Mouse (Mus musculus) lung, postnatal 0 days (tissue): ENCODE measurements at regions not wholly inside any gene's neighbourhood (a gene's known extent, or its start where the extent isn't known, plus 50 kb on each side); places are given as distances from the start of the nearest gene placed in this dataset.

ENCODE experiments used
- ATAC-seq: fragments of 200-750 bp; cut with Nextera tagmentation; 2 replicates; pipeline ENCODE4 v1.8.0; 2017; ENCODE audit warnings: moderate library complexity
- DNase-seq: peaks from one replicate; pipeline ENCODE4 v3.0.0-alpha.2; 2016; ENCODE audit warnings: low spot score
- H3K27ac ChIP-seq: fragments of 300-500 bp; sonication (generic); 2 replicates; pipeline ENCODE4 v1.5.1; 2014; ENCODE audit warnings: antibody characterized with exemption, mild to moderate bottlenecking, low read length, mixed read lengths
- H3K27me3 ChIP-seq: fragments of 300-500 bp; sonication (generic); replicated peaks from 2 replicates; pipeline ENCODE4 v1.6.1; 2014; ENCODE audit warnings: low read length, mixed read lengths; ENCODE audit not compliant: insufficient read depth
- H3K36me3 ChIP-seq: fragments of 300-500 bp; sonication (generic); 2 replicates; pipeline ENCODE4 v1.6.1; 2014; ENCODE audit warnings: low read length, mixed read lengths; ENCODE audit not compliant: insufficient read depth
- H3K4me1 ChIP-seq: fragments of 300-500 bp; sonication (generic); 2 replicates; pipeline ENCODE4 v1.6.1; 2014; ENCODE audit warnings: antibody characterized with exemption, low read depth, low read length, mixed read lengths; ENCODE audit not compliant: insufficient read depth
- H3K4me2 ChIP-seq: fragments of 300-500 bp; sonication (generic); replicated peaks from 2 replicates; pipeline ENCODE4 v1.6.1; 2014; ENCODE audit warnings: low read depth, mild to moderate bottlenecking, low read length, moderate library complexity, mixed read lengths
- H3K4me3 ChIP-seq: fragments of 300-500 bp; sonication (generic); 2 replicates; pipeline ENCODE4 v1.5.1; 2014; ENCODE audit warnings: low read depth, low read length
- H3K9ac ChIP-seq: fragments of 300-500 bp; sonication (generic); replicated peaks from 2 replicates; pipeline ENCODE4 v1.6.1; 2014; ENCODE audit warnings: low read depth, mild to moderate bottlenecking
- H3K9me3 ChIP-seq: fragments of 300-500 bp; sonication (generic); 2 replicates; pipeline ENCODE4 v1.6.1; 2016; ENCODE audit warnings: low read length, mixed read lengths
- CTCF ChIP-seq: IDR thresholded peaks from 2 replicates; pipeline ENCODE4 v1.5.1; 2016; ENCODE audit warnings: antibody characterized with exemption, mild to moderate bottlenecking
- EP300 ChIP-seq: IDR thresholded peaks from 2 replicates; pipeline ENCODE4 v1.6.1; 2016; ENCODE audit warnings: antibody characterized with exemption, mild to moderate bottlenecking, control low read depth
- WGBS: fragments of 180-500 bp; shearing (Covaris S2); extraction: QIAGEN DNeasy Blood & Tissue Kit; methylation state at CpG from one replicate; pipeline ENCODE4 v1.1.7; 2014; 5-methylcytosine and 5-hydroxymethylcytosine counted together

- no peaks in the 10 kb centered on the region for H3K36me3 ChIP-seq
- no peaks in the 10 kb centered on the region for H3K27me3 ChIP-seq
- DNase-seq (no peak), ATAC-seq (no peak)
- H3K4me3 ChIP-seq = no peak overlapping the region
- TF ChIP-seq CTCF (no peak), EP300 (no peak)
- H3K4me1 ChIP-seq = no peaks in the 10 kb centered on the region
- H3K9me3 ChIP-seq = no peaks in the 10 kb centered on the region
- 44% methylated on average over 11 of the region's 11 CpGs for WGBS
- H3K4me2 ChIP-seq = no peak overlapping the region
- no peak overlapping the region for H3K9ac ChIP-seq
- no peak overlapping the region for H3K27ac ChIP-seq
Observed at GRCm38 (mm10) chr17:49272661-49273448, 155.3 kb upstream of the Mocs1 start.

DNA sequence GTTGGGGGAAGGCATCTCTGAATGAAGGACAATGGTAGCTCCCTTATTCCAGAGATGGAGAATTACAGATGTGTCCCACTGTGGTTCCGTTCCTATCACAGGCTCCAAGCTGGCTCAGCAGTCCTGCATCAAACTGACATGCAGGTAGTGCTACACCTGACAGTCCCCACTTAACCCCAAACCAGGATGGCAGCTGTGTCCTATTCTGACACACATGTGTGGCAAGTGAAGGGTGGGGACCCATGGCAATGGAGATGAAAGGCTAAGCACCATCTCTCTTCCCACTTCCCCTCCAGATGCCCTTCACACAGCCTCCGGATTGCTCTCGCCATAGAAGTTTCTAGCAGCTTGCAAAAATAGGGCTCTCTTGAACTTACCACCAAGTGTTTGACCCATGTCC, 153.2 kb upstream of the Mocs1 start:
- H3K27me3 ChIP-seq = no peaks in the 10 kb centered on the region
- H3K36me3 ChIP-seq = no peaks in the 10 kb centered on the region
- no peak overlapping the region for H3K9ac ChIP-seq
- WGBS = 98% methylated on average over 3 of the region's 3 CpGs
- no peak overlapping the region for H3K4me2 ChIP-seq
- DNase-seq (no peak), ATAC-seq (no peak)
- H3K4me3 ChIP-seq = no peak overlapping the region
- no peaks in the 10 kb centered on the region for H3K4me1 ChIP-seq
- no peaks in the 10 kb centered on the region for H3K9me3 ChIP-seq
- H3K27ac ChIP-seq = no peak overlapping the region
- no peak for TF ChIP-seq EP300
- no peak for TF ChIP-seq CTCF

DNA sequence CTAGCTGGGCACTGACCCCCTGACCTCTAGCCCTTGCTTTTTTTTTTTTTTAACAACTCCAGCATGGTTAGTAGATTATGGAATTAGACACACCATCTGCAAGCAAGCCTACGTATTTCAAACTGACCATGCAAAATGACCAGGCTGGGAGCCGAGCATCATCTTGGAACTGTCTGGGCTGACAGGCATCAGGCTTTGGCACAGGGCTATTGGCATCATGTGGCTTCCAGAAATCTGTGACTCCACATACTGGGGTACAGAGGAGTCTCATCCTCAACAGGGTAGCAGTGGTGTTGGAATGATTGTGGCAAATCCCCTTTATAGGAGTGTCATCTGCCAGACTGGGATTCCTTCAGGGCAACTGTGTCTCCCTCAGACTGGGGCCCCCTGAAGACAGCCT, 152.7 kb upstream of the Mocs1 start:
- no peaks in the 10 kb centered on the region for H3K9me3 ChIP-seq
- no peak overlapping the region for H3K9ac ChIP-seq
- no peaks in the 10 kb centered on the region for H3K36me3 ChIP-seq
- no peak overlapping the region for H3K4me2 ChIP-seq
- WGBS = 75% methylated on average over 2 of the region's 2 CpGs
- no peaks in the 10 kb centered on the region for H3K27me3 ChIP-seq
- DNase-seq (no peak), ATAC-seq (no peak)
- no peak overlapping the region for H3K4me3 ChIP-seq
- no peak overlapping the region for H3K27ac ChIP-seq
- no peak for TF ChIP-seq EP300
- TF ChIP-seq CTCF = no peak
- no peaks in the 10 kb centered on the region for H3K4me1 ChIP-seq

DNA sequence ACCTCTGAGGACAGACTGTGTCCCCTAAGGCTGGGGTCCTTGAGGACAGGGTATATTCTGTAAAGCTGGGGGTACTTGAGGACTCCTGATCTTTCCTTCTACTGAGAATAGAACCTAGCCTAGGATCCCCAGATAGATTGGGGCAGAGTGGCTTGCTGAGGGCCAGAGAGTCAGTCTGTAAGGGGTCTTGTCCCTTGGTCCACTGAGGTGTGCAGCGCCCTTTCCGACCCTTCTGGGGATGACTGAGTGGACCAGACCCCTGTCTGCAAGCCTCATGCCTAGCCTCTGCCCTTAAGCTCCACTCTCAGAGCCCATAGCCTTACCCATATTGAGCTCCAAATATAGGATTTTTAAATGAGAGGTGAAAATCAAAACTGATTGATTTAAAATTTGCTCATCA, 152.2 kb upstream of the Mocs1 start:
- no peaks in the 10 kb centered on the region for H3K27me3 ChIP-seq
- H3K4me2 ChIP-seq = no peak overlapping the region
- H3K27ac ChIP-seq = no peak overlapping the region
- TF ChIP-seq CTCF (no peak), EP300 (no peak)
- ATAC-seq (no peak), DNase-seq (no peak)
- no peaks in the 10 kb centered on the region for H3K4me1 ChIP-seq
- no peaks in the 10 kb centered on the region for H3K36me3 ChIP-seq
- H3K9ac ChIP-seq = no peak overlapping the region
- WGBS = 92% methylated on average over 2 of the region's 2 CpGs
- no peak overlapping the region for H3K4me3 ChIP-seq
- no peaks in the 10 kb centered on the region for H3K9me3 ChIP-seq

DNA sequence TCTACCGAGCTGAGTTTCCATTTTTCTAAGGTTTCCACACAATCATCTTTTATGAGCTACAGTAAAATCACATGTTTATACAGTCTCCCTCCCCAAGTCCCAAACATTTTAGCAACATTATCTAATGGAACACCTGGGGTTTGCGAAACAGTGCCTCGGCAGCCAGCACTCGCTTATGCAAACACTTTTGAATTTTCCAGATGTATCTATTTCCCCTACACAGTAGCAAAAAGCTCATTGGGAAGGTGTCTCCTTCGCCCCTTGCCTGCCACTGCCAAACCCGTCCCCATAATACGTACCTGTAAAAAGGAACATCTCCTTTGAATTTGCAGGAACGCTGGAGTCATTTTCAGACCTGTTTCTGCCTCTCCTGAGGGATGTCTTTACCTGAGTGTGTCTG, 149.6 kb upstream of the Mocs1 start:
- Histone ChIP-seq H3K9me3 (no peaks in the 10 kb centered on the region), H3K4me2 (no peak overlapping the region), H3K4me3 (no peak overlapping the region), H3K27me3 (no peaks in the 10 kb centered on the region), H3K27ac (no peak overlapping the region), H3K36me3 (no peaks in the 10 kb centered on the region), H3K4me1 (no peaks in the 10 kb centered on the region), H3K9ac (no peak overlapping the region)
- ATAC-seq (no peak), DNase-seq (no peak)
- TF ChIP-seq CTCF = no peak
- TF ChIP-seq EP300 = no peak
- WGBS = 57% methylated on average over 8 of the region's 8 CpGs

GRCm38 (mm10) chr17:49278973-49279727, 149.0 kb upstream of the Mocs1 start:
- H3K27ac ChIP-seq = no peak overlapping the region

More at GRCm38 (mm10) chr17:49278973-49279727, 149.0 kb upstream of the Mocs1 start:
- no peaks in the 10 kb centered on the region for H3K9me3 ChIP-seq
- TF ChIP-seq EP300 (no peak), CTCF (no peak)
- no peaks in the 10 kb centered on the region for H3K36me3 ChIP-seq
- 72% methylated on average over 10 of the region's 10 CpGs for WGBS
- H3K4me2 ChIP-seq = no peak overlapping the region
- no peak overlapping the region for H3K9ac ChIP-seq
- H3K4me3 ChIP-seq = no peak overlapping the region
- H3K4me1 ChIP-seq = no peaks in the 10 kb centered on the region
- no peak for DNase-seq
- no peak for ATAC-seq
- H3K27me3 ChIP-seq = no peaks in the 10 kb centered on the region
